Mouse (Mus musculus) small intestine, adult 2 months (tissue): Measurements from ENCODE around the gene Morn5.

Source experiments
- CTCF ChIP-seq: fragments of 200-500 bp; IDR thresholded peaks from 2 replicates; pipeline ENCODE4 v1.5.1; 2012; ENCODE audit warnings: low read depth, mild to moderate bottlenecking, control low read depth, inconsistent platforms, low read length, moderate library complexity, mixed read lengths; ENCODE audit not compliant: insufficient replicate concordance, insufficient read length; ENCODE audit errors: extremely low read depth
- POLR2A ChIP-seq: fragments of 200-500 bp; IDR thresholded peaks from 2 replicates; pipeline ENCODE4 v1.6.1; 2012; ENCODE audit warnings: low read depth, mild to moderate bottlenecking, control low read depth, inconsistent platforms, low read length, moderate library complexity

GRCm38 (mm10) chr2:36126795-36127429 lies 77.7 kb downstream of the Morn5 start:
- TF ChIP-seq POLR2A (no peak), CTCF (no peak)
